Mouse (Mus musculus): ENCODE data around the gene Msi2.
A peak's percentile ranks its signal among the peaks of the same experiment; 100 is the strongest.

Gene Msi2

DNA sequence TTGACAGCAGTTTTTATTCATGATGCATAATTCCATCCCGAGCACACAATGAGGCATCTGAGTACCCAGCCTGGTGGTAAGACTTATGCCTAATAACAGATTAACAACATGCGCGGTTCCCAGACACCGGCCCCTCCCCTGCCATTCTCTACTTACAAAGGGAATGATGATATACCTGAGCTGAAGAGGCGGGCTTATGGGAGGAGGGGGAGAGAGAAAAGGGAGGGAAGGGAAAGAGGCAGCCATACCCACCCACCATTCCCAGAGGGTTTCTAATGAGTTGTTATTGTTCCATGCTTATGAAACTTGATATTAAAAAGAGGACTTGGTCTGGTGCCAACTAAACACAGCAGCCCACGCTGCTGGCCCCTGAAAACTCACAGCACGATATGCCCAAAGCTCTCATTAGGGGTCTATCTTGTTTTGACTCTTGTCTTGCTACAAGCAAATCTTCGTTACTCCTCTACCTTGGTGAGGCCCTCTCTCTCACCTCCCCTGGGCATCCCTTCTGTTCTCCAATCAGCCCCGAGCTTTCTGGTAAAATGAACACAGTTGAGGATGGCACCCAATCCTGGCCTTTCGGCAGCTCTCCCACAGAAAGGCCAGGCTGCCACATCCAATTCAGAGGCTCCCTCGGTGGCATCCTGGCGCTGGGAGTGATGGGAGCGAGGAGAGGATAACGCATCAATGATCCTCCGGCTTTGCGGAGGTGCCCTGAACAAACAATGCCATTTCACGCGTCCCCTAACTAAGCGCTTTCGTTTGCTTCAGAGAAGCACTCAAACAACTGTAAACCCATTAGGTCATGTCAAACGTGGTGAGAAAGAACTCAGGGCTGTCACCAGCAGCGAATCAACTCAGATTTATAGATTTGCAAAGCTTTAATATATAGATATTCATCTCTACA, 286.7 kb downstream of the Msi2 start:
- no peak for DNase-seq

DNA sequence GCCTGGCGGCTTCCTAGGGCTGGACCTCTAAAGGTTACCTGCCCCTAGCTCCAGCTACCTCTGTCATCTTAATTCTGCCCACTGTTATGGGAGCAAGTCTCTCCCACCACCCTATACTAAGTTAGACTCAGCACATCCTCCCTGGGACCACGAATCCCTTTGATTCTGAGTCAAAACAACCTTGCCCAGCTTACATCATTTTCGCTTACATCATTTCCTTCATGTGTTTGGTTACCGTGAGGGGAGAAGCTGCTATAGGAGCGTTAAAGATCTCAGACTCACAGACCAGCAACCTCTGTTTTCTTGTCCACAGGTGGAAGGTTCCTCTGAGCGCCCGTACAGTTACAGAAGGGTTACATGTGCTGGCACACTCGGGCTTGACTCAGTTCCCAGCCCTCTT, 288.0 kb downstream of the Msi2 start:
- DNase-seq: no peak

DNA sequence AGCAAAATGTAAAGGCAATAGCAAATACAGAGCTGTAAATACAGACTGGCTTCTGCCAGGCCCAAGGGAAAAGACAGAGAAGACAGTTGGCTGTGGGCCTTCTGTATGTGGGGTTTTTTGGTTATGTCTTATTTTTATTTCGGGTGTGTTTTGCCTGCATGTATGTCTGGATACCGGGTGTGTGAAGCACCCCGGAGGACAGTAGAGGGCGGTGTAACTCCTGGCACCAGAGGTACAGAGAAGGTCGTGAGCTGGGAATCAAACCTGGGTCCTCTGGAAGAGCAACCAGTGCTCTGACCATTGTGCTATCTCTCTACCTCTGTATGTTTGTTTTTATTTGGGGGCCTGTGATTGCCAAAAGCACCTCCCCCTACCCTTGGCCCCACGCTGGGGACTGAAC, 288.6 kb downstream of the Msi2 start:
- DNase-seq: no peak

DNA sequence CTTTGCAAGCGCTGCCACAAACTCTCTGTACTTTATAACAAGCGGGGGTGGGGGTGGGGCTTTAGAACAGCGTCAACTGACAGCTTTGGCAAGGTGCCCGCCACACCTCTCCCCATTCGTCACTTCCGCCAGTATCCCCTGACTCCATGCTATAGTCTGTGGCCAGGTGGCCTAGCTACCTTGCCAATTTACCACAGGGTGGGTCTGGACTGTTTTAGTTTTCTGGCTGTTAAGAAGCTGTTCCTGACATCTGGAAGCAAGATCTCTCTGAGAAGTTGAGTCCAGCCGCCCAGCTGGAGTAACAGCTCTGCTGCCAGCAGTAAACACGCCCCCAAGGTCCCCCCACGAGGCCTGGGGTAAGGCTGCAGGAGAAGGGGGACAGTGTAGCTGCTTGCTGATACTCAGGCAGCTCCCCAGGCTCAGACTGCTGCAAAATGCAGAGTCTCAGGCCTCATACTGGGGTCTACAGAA, 292.6 kb downstream of the Msi2 start:
- DNase-seq: peak; percentile 54 to 73

DNA sequence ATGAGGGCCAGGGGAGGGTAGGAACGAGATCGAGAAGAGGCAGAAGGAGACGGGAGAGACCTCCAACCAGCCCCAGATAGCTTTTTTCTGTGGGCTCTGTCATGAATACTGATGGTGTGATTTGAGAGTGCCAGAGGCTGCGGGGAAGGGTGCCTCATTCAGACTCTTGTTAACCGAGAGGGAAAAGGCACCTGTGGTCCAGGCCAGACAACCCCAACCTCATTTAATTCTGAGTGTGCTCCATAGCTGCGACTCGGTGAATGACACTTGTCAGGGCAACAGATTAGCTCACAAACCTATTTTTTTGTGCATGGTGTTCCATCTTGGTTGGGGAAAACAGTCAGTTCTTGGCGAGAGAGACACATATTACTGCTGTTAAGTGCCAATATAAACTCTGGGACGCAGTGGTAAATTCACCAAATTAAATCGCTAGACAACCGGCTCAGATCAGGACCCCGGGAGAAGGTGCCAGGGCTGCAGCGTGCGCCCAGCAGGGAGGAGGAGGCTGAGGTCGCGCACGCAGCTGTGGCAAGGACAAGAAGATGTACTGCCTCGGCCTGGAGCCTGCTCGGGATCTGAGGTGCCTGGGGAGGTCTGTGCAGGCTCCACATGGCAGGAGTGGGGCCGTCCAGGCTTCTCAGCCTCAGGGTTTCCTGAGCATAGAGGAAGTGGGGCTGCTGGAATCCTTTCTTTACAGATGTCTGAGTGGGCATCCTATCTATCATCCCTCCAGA, 294.1 kb downstream of the Msi2 start:
- DNase-seq: peak in 1 of 2 experiments; percentile 40

DNA sequence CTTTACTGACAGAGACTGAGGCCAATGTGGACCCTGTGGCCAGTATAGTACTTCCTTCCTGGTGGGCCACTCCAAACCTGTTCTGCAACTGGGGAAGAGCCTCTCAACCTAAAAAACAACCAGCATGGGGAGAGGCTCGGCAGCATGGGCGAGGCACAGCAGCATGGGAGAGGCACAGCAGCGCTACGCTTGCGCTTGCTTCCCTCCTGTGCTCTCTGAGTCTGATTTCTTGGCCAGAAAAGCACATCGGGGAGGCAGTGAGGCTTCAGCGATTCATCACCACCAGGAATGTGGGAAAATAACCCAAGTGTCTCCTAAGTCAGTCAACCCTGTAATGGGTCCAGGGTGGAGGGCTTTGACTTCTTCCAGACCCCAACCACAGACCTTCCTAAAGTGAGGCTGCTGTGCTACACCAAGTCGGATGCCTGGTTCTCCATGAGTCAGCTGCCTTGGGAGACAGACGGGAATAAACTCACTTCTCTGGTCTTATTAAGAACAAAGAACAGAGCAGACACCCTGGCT, 297.2 kb downstream of the Msi2 start:
- no peak for DNase-seq

DNA sequence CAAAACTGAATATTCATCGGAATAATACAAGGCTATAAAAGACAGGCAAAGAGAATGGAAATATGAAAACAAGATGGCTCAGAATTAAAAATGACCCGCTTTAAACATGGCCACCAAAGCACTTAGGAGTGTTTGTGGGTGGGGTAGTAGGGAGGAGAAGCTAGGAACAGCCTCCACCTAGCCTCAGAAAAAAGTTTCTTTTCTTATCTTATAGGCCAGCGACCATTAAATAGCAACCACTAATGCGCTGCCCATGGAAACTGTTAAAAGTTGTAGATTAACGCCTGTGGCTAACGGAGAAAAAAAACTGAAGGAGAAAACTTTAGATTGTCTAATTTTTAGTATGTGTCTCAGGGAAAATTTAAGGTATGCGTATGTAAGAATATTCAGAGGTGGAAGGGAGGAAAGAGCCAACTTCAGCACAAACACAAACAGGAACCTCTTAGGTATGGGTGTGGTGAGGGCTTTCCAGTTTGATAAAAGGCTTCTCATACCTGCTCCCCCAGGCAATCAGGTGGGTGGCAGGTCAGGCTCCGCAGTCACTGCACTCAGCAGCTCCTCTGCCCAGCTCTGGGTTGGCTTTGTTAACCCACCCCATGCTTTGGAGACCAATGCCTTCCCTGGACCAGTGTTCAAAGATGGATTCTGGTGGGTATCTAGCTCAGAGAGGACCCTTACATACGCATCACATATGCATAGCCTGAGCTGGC, 298.5 kb downstream of the Msi2 start:
- DNase-seq: no peak

DNA sequence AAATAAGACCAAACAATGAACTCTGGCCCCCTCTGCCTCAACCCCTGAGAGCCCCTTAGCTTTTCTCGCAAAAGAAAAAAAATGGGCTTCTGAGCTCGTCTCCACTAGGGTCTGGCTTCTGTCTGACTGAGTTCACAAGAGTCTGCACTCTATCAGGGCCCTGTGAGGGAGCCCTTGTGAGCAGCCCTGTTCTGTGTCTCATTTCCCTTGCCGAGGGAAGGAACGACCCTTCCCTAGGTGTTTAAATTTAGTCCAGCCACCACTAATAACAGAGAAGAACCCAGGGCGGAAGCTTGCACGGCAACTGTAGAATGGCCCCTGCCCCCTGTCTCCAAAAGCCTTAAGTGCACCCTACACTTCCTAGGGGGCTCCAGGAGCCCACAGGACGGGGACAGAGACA, 299.2 kb downstream of the Msi2 start:
- DNase-seq: no peak

DNA sequence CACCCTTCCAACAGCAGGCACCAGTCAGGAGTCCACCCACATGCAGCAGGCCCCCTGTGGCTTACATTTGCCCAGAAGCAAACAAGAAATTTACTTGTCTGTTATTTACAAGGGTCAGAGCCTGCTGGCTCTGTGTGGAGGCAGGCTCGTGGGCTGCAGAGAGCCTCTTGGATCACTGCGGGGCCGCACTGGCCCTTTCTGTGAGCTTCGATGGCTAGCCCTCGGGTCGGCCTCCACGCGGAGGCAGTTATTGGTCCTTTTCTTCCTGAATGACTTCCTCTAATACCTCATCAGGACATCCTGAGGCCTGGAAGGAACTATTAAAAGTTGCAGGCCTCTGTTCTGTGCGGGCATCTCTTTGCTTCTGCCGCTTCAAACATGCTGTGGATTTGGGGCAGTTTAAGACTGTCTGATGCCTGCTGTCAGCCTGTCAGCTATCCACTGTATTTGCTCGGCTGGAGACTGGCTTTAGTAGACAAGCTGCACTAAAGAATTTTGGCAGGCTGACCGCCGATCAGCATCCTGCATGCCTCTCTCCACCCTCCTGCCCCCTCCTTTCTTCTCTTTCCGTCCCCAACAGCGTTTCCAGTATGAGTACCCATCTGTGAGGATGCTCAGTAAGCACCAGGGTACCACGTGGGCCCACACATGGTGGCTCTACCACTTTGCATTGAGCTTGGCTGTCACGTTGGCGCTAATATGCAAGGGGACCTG, 304.0 kb downstream of the Msi2 start:
- DNase-seq: no peak

DNA sequence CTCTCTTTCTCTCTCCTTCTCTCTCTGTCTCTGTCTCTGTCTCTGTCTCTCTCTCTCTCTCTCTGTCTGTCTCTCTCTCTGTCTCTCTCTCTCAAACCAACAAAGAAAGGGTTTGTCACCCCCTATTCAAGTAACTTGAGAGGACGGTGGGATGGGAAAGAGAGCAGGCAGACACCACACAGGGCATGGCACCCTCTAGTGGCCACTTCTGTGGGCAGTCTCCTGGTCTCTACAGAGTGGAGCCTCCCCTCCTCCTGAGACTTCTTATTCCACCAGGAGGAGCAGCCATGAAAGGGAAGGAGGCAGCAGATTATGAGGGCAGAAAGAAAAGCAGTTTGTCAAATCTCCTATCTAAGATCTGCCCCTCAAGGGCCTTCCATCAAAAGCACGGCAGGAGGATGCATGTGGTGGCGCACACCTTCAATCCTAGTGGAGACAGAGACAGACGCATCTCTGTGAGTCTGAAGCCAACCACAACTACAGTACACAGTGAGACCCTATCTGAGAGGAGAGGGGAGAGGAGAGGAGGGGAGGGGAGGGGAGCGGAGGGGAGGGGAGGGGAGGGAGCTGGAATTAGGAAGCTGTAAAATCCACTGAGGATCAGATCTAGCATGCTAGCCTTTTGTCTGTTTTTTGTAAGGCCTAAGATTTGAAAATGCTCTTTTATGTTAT, 305.8 kb downstream of the Msi2 start:
- DNase-seq: peak; percentile 73 to 79

DNA sequence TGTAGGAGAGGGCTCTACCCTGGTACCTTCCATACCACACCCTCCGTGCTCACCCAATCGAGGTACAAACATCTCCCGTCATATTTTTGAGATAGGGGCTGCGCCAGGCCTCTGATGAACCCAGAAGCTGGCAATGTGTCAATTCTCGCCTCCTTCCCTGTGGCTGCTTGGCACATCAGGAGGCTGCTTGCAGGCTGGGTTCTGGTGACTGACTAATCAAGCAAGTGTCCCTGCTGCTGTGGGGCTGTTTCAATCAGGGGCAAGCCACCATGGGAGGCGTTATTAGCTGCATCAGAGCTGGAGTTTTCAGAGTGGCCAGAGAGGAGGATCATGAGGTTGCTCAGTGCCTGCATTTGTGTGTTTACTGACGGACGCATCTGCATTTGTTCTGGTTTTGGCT, 310.0 kb downstream of the Msi2 start:
- DNase-seq: no peak

DNA sequence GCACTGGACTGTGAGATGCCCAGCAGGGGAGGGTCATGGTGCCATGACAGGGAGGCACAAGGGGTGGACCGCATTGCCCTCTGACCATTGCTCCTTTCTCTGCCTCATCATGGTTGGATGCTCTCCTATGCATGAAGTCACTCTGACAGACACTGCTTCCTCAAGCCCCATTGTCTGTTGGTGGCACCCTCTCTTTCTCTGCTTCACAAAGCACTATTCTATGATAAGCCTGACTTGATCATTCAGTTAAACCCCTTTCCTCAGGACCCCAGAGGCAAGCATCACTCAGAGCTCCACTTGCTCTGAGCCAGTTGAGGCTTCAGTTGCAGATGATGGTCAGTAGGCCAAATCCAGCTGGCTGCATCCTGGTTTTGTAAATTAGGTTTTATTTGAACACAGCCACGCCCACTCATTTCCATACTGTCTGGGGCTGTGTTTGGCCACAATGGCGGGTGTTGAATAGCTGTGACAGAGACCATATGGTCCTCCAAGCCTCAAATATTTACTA, 311.9 kb downstream of the Msi2 start:
- no peak for DNase-seq

DNA sequence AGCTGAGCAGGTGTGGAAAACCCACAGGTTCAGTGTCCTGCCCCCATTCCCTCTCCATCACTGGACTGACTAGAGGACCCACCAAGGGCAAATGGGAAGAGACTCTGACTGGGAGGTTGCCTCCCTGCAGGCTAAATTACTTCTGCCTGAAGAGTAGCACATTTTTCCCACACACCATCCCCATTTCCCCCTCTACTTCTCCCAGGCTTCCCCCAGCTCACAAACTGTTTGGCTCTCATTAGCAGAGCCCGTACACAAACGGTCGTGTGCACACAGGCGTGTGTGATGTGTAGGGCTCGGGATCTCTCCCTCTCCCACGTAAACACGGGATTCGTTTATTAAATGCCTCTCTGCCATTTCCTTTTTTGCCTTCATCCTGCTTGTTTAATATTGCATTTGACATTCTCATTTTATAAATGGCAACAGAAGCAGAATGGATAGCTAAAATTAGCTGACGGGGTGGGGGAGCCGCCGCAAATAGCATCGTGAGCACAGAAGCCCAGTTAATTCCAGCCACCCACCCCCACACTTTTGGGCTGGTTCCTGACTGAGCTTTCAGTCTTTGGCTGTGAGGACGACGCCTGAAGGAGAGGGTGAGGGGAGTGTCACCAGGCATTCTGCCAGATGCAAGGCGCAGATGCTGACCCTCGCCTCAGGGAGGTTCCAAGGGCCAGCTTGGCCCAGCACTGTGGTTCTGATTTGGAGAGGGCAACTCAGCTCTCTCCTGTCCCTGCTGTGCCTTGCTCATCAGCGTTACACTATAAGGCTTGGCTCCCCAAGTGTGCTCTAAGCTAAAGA, 313.3 kb downstream of the Msi2 start:
- DNase-seq: peak; percentile 49 to 73

DNA sequence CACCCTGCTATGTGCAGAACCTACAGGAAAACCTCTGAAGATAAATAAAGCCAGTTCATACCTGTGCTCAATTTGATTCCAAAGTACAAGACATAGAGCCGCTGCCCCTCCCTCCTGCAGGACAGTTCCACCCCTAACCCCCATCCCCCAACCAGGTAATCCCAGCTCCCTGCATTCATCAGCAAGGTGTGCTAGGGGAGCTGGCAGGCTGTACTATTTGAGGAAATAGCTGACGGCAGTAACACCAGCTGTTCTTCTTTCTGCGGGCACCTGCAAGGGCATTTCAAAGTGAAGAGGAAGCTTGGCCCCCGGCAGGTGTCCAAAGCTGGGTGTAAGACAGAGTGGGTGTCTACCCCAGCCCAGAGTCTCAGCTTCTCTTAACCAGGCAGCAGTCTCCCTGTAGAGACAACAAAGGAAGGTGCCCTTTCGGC, 314.1 kb downstream of the Msi2 start:
- DNase-seq: no peak

DNA sequence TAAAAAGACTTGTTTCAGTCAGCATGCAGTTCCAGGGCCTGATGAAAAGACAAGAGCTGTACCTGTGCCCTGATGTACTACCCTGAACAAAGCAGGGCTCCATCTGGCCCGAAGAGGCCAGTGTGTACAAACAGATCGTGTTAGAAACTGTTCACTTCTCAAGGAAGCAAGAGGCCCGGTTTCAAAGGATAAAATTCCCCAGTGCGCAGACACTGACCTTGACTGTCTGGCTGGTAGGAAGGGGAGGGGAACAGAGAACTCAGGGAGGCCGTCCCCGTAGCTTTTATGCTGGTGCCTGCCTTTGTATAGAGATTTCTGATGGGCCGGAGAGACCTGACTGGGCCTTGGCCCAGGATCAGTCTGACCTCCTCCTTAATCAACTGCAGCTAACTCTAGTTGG, 316.0 kb downstream of the Msi2 start:
- no peak for DNase-seq

DNA sequence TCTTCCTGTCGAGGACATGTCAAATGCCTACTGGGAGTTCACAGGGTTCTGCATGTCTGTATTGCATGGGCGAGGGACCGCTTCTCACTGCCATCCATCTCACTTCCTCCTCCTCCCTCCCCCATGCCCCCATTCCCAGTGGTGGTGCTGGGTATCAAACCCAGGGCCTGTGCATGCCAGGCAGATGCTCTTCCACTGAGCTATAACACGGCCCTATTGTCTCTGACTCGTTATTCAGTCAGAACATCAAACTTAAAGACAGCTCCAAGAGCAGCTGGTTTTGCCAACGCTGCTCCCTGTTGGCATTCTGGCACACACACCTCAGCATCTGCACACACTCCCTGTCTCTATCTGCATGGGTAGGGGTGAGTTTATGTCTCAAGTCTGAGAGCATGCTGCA, 317.0 kb downstream of the Msi2 start:
- DNase-seq: no peak

DNA sequence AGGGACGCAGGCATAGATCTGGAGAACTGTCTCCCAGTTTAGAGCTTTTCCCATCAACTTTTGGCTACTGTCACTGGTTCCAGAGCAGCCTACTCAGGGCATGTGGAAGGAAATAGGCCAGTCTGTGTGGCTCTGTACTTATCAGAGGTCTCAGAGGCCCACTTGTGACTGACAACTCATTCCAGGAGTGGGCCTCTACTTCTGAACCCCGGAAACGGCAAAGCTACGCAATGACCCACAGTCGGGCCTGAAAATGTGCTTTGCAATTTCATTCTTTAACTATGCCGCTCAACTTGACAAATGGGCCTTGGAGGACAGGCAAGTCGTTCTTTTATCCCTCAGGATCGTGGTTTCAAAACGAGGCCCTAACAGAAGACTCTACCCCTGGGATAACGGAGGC, 317.4 kb downstream of the Msi2 start:
- DNase-seq: no peak

DNA sequence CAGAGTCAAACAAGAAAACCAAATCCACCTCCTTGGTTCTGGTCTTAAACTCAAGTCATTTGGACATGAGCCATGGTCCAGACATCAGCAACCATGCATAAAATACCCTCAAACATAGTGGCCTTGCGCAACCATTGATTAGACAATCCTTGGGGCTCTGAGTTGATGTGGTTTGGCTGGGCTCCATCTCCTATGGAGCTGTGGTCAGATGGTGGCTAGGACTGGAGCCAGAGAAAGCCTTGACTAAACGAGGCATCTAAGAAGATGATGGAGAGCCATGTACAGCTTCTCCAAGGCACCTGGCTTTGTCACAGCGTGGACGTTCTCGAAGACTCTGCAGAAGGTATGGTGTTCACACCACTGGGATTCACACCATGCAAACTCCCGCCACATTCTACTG, 318.1 kb downstream of the Msi2 start:
- peak; percentile 26 to 56 for DNase-seq

DNA sequence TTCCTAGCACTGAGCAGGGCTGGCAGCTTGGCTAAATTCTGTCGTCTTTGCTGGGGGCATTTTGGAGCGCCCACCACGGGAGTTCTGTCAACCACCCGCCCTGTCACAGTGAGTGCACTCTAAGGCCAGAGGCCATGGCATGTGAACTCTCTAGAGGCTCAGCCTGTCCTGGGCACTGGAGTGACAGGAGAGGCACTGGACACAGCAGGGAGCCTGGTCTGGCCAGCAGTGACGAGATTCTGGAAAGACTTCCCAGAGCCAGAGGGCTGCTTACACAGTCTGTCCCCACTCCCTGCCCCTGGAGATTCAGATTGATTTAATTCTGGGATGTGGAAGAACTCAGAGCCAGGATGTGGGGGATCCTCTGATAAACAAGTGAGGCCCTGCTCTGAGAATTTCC, 318.9 kb downstream of the Msi2 start:
- no peak for DNase-seq

DNA sequence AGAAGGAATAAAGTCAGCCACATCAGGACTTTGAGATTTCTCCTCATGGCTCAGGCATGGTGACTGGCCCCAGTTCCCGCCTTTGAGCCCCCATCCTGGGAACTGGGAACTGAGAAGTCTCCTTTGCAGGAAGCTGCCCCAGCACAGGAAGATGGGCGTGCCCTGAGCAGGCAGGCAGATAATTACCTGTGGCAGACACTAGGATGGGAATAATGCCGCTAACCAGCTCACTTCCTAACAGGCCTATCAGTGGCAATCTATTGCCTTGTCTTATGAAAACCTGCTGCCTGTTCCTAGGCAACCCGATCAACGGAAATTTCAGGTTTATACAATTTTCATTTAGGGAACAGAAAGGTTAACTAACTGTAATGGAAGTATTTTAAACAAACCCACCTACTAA, 319.3 kb downstream of the Msi2 start:
- DNase-seq: no peak
